Mouse (Mus musculus) kidney, postnatal 0 days (tissue): ENCODE measurements at regions not wholly inside any gene's neighbourhood (a gene's known extent, or its start where the extent isn't known, plus 50 kb on each side); places are given as distances from the start of the nearest gene placed in this dataset.

Source experiments
- ATAC-seq: fragments of 200-750 bp; cut with Nextera tagmentation; replicated peaks from 2 replicates; pipeline ENCODE4 v1.8.0; 2017; ENCODE audit warnings: low read depth, moderate number of reproducible peaks, moderate TSS enrichment, moderate library complexity; ENCODE audit not compliant: low FRiP score
- DNase-seq: peaks from one replicate; pipeline ENCODE4 v3.0.0-alpha.2; 2016; ENCODE audit warnings: low spot score
- H3K27ac ChIP-seq: fragments of 300-500 bp; sonication (generic); 2 replicates; pipeline ENCODE4 v1.5.1; 2014; ENCODE audit warnings: mild to moderate bottlenecking
- H3K27me3 ChIP-seq: fragments of 300-500 bp; sonication (generic); 2 replicates; pipeline ENCODE4 v1.6.1; 2014; ENCODE audit warnings: low read length, mixed read lengths; ENCODE audit not compliant: insufficient read depth
- H3K36me3 ChIP-seq: fragments of 300-500 bp; sonication (generic); 2 replicates; pipeline ENCODE4 v1.6.1; 2014; ENCODE audit warnings: low read length, mixed read lengths; ENCODE audit not compliant: insufficient read depth
- H3K4me1 ChIP-seq: fragments of 300-500 bp; sonication (generic); replicated peaks from 2 replicates; pipeline ENCODE4 v1.6.1; 2014; ENCODE audit warnings: antibody characterized with exemption, low read length, mixed read lengths; ENCODE audit not compliant: insufficient read depth
- H3K4me2 ChIP-seq: fragments of 300-500 bp; sonication (generic); 2 replicates; pipeline ENCODE4 v1.6.1; 2014; ENCODE audit warnings: mild to moderate bottlenecking, low read length, moderate library complexity, mixed read lengths
- H3K4me3 ChIP-seq: fragments of 300-500 bp; sonication (generic); replicated peaks from 2 replicates; pipeline ENCODE4 v1.5.1; 2014; ENCODE audit warnings: low read depth, low read length
- H3K9ac ChIP-seq: fragments of 300-500 bp; sonication (generic); 2 replicates; pipeline ENCODE4 v1.6.1; 2014; ENCODE audit warnings: low read depth, low read length
- H3K9me3 ChIP-seq: fragments of 300-500 bp; sonication (generic); replicated peaks from 2 replicates; pipeline ENCODE4 v1.6.1; 2016; ENCODE audit warnings: low read length, inconsistent platforms, mixed read lengths
- CTCF ChIP-seq: IDR thresholded peaks from 2 replicates; pipeline ENCODE4 v1.5.1; 2016; ENCODE audit warnings: antibody characterized with exemption, low read depth, mild to moderate bottlenecking, moderate library complexity
- WGBS: fragments of 180-500 bp; shearing (Covaris S2); extraction: QIAGEN DNeasy Blood & Tissue Kit; methylation state at CpG from one replicate; pipeline ENCODE4 v1.1.7; 2014; 5-methylcytosine and 5-hydroxymethylcytosine counted together

DNA sequence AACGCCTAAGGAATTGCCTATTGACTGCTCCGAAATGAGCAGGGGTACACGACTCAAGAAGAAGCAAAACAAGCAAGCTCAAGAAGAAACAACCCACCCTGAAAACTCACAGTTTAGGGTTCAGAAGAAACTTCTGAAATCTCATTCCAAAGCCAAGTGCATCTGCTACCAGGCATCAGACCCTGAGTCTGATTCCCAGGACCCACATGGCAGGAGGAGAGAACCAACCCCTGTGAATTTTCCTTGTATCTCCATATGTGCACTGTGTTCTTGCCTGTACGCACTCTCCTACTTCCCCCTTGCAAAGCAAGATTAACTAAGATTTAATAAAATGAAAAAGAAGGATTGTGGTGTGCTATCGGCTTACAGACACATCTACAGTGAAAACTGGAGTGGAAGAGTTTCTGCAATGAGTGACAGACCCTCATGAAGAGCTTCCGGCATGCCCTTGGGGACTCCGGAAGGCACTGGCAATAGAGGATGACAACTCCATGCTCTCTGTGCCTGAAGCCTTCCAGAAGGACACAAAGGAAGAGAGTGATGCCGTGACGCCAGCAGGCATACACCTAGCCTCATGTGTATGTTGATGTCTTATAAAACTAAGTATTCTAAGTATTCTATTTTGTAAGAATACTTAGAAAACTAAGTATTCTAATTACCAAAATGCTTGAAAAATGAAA lies 55.2 kb upstream of the 1110032F04Rik start:
- Histone ChIP-seq H3K9me3 (no peaks in the 10 kb centered on the region), H3K4me1 (no peaks in the 10 kb centered on the region), H3K4me3 (no peak overlapping the region), H3K36me3 (no peaks in the 10 kb centered on the region), H3K4me2 (no peak overlapping the region), H3K27ac (no peak overlapping the region), H3K27me3 (no peaks in the 10 kb centered on the region), H3K9ac (no peak overlapping the region)
- TF ChIP-seq CTCF, result no peak
- 92% methylated on average over 9 of the region's 9 CpGs for WGBS
- DNase-seq, result no peak
- no peak for ATAC-seq

DNA sequence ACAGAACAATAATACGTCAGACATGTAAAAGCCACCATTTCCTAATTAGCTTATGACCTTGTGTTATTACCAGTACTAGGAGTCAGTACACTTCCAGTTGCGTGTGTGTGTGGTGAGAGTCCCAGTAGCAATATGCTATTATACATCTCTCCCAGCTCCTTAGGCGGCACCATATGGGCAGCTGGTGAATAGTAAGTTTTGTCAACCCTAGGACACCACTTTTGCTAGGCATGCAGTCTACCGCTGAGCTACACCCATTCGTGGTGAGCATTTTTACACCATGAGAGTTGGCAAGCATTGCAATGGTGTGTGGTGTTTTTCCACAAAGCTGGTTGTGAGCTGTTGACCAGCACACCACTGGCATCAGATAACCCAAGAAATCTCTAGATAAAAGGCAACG lies 53.8 kb upstream of the 1110032F04Rik start:
- H3K4me3 ChIP-seq, result no peak overlapping the region
- no peaks in the 10 kb centered on the region for H3K36me3 ChIP-seq
- no peak for TF ChIP-seq CTCF
- DNase-seq (no peak), ATAC-seq (no peak)
- no peak overlapping the region for H3K4me2 ChIP-seq
- no peaks in the 10 kb centered on the region for H3K4me1 ChIP-seq
- 90% methylated on average over 6 of the region's 6 CpGs for WGBS
- no peak overlapping the region for H3K9ac ChIP-seq
- H3K27ac ChIP-seq, result no peak overlapping the region
- H3K27me3 ChIP-seq, result no peaks in the 10 kb centered on the region
- H3K9me3 ChIP-seq, result no peaks in the 10 kb centered on the region

DNA sequence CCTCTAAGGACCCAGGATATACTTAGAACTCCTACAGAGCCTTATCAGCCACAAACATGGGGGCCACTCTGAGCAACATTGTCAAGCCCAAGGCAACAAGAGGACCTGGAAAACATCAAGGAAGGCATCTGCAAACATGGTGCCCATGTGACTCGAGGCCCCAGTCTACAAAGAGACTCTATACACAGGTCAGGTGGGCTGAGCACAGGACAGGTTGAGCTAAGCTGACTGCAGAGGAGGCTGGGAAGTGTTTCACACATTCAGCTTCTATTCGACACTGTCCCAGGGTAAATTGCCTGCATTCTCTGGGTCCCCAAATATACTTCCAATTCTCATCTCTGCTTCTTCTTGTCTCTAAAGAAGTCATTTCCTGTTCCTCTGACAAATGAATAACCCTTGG lies 52.1 kb upstream of the 1110032F04Rik start:
- 83% methylated on average over 2 of the region's 2 CpGs for WGBS
- no peak overlapping the region for H3K4me2 ChIP-seq
- H3K9ac ChIP-seq, result no peak overlapping the region
- DNase-seq (no peak), ATAC-seq (no peak)
- no peak for TF ChIP-seq CTCF
- no peak overlapping the region for H3K4me3 ChIP-seq
- H3K9me3 ChIP-seq, result no peaks in the 10 kb centered on the region
- no peak overlapping the region for H3K27ac ChIP-seq
- H3K36me3 ChIP-seq, result no peaks in the 10 kb centered on the region
- H3K4me1 ChIP-seq, result no peaks in the 10 kb centered on the region
- H3K27me3 ChIP-seq, result no peaks in the 10 kb centered on the region
